Mouse (Mus musculus): ENCODE measurements around the gene Mllt3. TPM values are rescaled to one million over a fixed set of nuclear protein-coding genes. Genes with fewer than 3 reads are reported as not detected.

The Mllt3 gene
- polyA plus RNA-seq, 1 experiment = 4.0 TPM

GRCm38 (mm10) chr4:87799418-87799817 lies 233.7 kb downstream of the Mllt3 start:
- Histone ChIP-seq H3K9me3 (no peaks in the 10 kb centered on the region), H3K27me3 (replicated peaks) (no peaks in the 10 kb centered on the region), H3K4me3 (replicated peaks) (no peak overlapping the region), H3K36me3 (replicated peaks; ENCODE audit: low read length) (no peaks in the 10 kb centered on the region), H3K4me1 (peaks cover 8% of the 10 kb centered on the region)
- TF ChIP-seq GATA1 (IDR thresholded peaks at IDR 0.05; ENCODE audit: borderline replicate concordance, low read length) = no peak
- TF ChIP-seq FLI1 (IDR thresholded peaks at IDR 0.05; ENCODE audit: low read length) = no peak

GRCm38 (mm10) chr4:87795261-87795660 lies 237.9 kb downstream of the Mllt3 start:
- Histone ChIP-seq H3K4me3 (replicated peaks) (no peak overlapping the region), H3K9me3 (no peaks in the 10 kb centered on the region), H3K36me3 (replicated peaks; ENCODE audit: low read length) (peaks cover 17% of the 10 kb centered on the region), H3K4me1 (peaks cover 3% of the 10 kb centered on the region), H3K27me3 (replicated peaks) (no peaks in the 10 kb centered on the region)
- TF ChIP-seq FLI1 (IDR thresholded peaks at IDR 0.05; ENCODE audit: low read length) = no peak
- no peak for TF ChIP-seq GATA1 (IDR thresholded peaks at IDR 0.05; ENCODE audit: borderline replicate concordance, low read length)

DNA sequence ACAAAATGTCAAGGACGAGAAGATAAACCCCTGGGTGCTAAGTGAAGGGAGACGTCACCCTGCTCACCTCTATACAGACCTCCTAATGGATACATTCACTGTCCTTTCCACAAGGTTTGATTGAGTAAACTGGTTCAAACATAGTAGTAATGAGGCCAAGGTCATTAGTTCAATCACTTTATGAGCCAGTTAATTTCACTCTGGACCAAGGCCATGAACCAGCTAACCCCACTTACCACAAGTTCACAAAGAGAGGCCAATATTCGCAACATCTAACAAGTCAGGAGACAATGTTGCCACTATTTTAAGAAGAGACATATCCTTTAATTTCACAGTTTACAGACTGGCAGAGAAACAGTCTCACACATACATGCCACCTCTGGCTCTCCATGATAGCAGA lies 238.9 kb downstream of the Mllt3 start:
- Histone ChIP-seq H3K36me3 (replicated peaks; ENCODE audit: low read length) (peaks cover 20% of the 10 kb centered on the region), H3K4me3 (replicated peaks) (no peak overlapping the region), H3K9me3 (no peaks in the 10 kb centered on the region), H3K4me1 (no peaks in the 10 kb centered on the region), H3K27me3 (replicated peaks) (no peaks in the 10 kb centered on the region)
- TF ChIP-seq FLI1 (IDR thresholded peaks at IDR 0.05; ENCODE audit: low read length) (no peak), GATA1 (IDR thresholded peaks at IDR 0.05; ENCODE audit: borderline replicate concordance, low read length) (no peak)

DNA sequence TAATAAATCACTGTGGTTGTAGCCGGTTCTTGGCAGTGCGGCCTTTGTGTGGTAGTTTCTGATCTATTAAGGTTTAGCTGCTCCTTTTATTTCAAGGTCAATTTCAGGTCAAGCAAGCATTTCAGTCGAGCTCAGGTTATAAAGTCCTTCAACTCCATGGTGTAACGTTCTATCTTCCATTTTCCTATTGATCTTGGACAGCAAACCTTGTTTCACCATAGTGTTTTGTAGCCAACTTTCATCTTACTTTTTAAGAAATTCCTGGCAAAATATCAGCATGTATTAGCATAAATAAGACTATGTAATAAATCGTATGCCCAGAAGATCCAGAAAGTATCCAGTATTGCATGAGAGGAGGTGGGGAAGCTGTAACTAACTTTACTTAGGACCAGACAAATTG lies 240.7 kb downstream of the Mllt3 start:
- Histone ChIP-seq H3K36me3 (replicated peaks; ENCODE audit: low read length) (peaks cover 28% of the 10 kb centered on the region), H3K4me3 (replicated peaks) (no peak overlapping the region), H3K9me3 (no peaks in the 10 kb centered on the region), H3K4me1 (no peaks in the 10 kb centered on the region), H3K27me3 (replicated peaks) (no peaks in the 10 kb centered on the region)
- TF ChIP-seq FLI1 (IDR thresholded peaks at IDR 0.05; ENCODE audit: low read length) = no peak
- TF ChIP-seq GATA1 (IDR thresholded peaks at IDR 0.05; ENCODE audit: borderline replicate concordance, low read length) = no peak

DNA sequence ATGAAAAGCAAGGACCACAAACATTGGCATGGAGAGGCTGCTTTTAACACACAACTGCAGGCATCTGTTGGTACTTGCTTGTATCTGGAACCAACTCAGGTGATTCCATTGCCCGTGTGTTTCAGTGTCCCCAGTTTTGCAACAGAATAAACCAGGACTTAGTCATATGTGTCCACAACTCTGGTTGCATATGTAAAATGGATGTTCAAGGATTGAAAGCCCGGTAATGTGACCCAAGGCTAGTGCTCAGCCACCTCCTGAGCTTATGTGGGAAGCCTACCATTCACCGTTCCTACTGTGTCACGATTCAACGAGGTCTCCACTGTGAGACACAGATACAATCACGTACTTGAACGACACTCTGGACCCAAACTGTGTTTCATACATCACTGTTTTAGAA lies 243.7 kb downstream of the Mllt3 start:
- Histone ChIP-seq H3K4me3 (replicated peaks) (no peak overlapping the region), H3K4me1 (peaks cover 5% of the 10 kb centered on the region; the same call in 1 of the 2 replicates), H3K9me3 (no peaks in the 10 kb centered on the region), H3K27me3 (replicated peaks) (no peaks in the 10 kb centered on the region), H3K36me3 (replicated peaks; ENCODE audit: low read length) (peaks cover 28% of the 10 kb centered on the region)
- TF ChIP-seq GATA1 (IDR thresholded peaks at IDR 0.05; ENCODE audit: borderline replicate concordance, low read length) (no peak), FLI1 (IDR thresholded peaks at IDR 0.05; ENCODE audit: low read length) (no peak)

GRCm38 (mm10) chr4:87788691-87789090 lies 244.5 kb downstream of the Mllt3 start:
- H3K4me1 ChIP-seq = peaks cover 10% of the 10 kb centered on the region
- TF ChIP-seq FLI1 (IDR thresholded peaks at IDR 0.05; ENCODE audit: low read length) (no peak), GATA1 (IDR thresholded peaks at IDR 0.05; ENCODE audit: borderline replicate concordance, low read length) (no peak)
- H3K27me3 ChIP-seq (replicated peaks) = no peaks in the 10 kb centered on the region
- no peaks in the 10 kb centered on the region for H3K9me3 ChIP-seq
- peaks cover 31% of the 10 kb centered on the region for H3K36me3 ChIP-seq (replicated peaks; ENCODE audit: low read length)
- no peak overlapping the region for H3K4me3 ChIP-seq (replicated peaks)

DNA sequence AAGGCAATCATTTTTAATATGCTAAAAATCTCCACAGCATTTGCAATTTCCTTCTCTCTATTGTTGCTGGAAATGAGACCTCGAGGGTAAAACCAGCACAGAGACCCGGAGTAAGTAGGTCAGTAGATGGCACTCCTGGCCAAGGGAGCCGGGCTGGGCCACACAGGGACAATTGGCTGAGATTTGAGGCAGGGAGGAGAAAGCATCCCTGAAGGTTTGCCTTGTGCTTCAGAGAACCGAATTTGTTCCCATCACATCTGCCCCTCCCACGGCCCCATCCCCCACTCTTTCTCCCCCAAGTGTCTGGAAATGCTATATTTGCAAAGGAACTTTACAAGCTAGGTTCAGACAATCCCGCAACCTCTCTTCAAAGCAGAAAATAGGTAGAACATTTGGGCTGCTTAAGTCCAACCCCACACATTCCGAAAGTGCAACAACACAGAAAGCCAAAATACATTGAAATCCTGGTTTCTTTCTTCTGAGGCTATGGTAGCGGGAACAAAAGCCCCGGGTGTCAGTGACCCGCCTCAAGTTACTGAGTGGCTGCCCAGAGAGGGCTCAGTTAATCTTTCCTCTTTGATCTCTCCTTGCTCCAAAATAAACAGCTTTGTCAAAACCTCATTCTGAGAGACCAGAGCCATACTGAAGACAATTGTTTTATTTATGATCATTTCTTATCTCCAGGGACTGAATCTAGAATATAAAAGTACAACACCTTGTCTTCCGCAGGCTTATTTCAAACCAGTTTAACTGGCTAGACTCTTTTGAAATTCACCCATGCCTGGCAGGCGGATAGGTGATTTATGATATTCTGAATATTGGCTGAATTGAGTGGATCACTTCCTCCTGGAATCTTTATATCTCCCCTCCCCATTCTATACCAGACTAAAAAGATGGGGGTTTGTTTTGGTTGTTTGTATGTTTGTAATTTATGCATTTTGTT lies 247.8 kb downstream of the Mllt3 start:
- Histone ChIP-seq H3K4me1 (peaks cover 11% of the 10 kb centered on the region), H3K36me3 (replicated peaks; ENCODE audit: low read length) (peaks cover 28% of the 10 kb centered on the region), H3K9me3 (no peaks in the 10 kb centered on the region), H3K27me3 (replicated peaks) (no peaks in the 10 kb centered on the region), H3K4me3 (replicated peaks) (no peak overlapping the region)
- no peak for TF ChIP-seq FLI1 (IDR thresholded peaks at IDR 0.05; ENCODE audit: low read length)
- TF ChIP-seq GATA1 (IDR thresholded peaks at IDR 0.05; ENCODE audit: borderline replicate concordance, low read length) = no peak

DNA sequence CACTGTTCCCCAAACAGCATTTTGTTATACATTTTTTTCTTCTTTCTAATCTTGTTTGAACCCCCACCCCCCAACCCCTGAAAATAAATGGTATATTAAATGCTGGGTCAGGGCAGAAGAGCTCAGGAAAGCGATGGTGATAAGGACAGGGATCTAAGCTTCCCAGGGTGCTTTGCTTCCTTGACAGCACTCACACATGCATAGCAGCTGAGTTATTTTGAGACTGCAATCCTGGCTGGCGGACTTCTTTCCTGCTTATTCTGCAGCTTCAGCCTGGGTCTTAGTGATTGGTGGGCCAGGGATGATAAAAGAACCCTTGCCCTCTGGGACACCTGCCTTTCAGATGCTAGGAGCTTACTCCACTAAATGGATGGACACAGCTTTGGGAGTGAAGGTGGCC lies 249.4 kb downstream of the Mllt3 start:
- peaks cover 11% of the 10 kb centered on the region for H3K4me1 ChIP-seq
- no peaks in the 10 kb centered on the region for H3K27me3 ChIP-seq (replicated peaks)
- TF ChIP-seq GATA1 (IDR thresholded peaks at IDR 0.05; ENCODE audit: borderline replicate concordance, low read length) (no peak), FLI1 (IDR thresholded peaks at IDR 0.05; ENCODE audit: low read length) (no peak)
- H3K36me3 ChIP-seq (replicated peaks; ENCODE audit: low read length) = peaks cover 20% of the 10 kb centered on the region
- H3K9me3 ChIP-seq = no peaks in the 10 kb centered on the region
- H3K4me3 ChIP-seq (replicated peaks) = no peak overlapping the region

GRCm38 (mm10) chr4:87781971-87782370 lies 251.2 kb downstream of the Mllt3 start:
- H3K4me1 ChIP-seq = peaks cover 11% of the 10 kb centered on the region
- no peaks in the 10 kb centered on the region for H3K27me3 ChIP-seq (replicated peaks)
- H3K36me3 ChIP-seq (replicated peaks; ENCODE audit: low read length) = peaks cover 18% of the 10 kb centered on the region
- TF ChIP-seq FLI1 (IDR thresholded peaks at IDR 0.05; ENCODE audit: low read length) = no peak
- no peak for TF ChIP-seq GATA1 (IDR thresholded peaks at IDR 0.05; ENCODE audit: borderline replicate concordance, low read length)
- H3K4me3 ChIP-seq (replicated peaks) = no peak overlapping the region
- H3K9me3 ChIP-seq = no peaks in the 10 kb centered on the region

DNA sequence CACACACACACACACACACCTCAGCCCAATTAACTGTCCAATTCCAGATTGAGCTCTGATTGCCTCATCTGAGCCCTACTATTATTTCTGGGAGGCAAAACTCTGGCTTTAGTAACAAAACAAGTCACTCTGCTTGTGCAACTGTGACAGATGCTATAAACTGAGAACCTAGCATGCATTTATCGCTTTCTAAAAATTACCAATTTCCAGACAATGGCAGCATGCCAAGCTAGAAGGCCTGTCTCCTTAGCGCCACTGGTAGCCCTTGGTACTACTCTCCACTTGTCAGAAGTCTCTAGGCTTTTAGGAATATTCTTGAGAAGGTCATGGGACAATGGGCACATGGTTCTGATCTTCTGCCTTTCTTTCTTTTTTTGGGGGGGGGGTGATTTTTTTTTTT lies 257.4 kb downstream of the Mllt3 start:
- Histone ChIP-seq H3K4me3 (replicated peaks) (no peak overlapping the region), H3K27me3 (replicated peaks) (no peaks in the 10 kb centered on the region), H3K4me1 (no peaks in the 10 kb centered on the region), H3K36me3 (replicated peaks; ENCODE audit: low read length) (peaks cover 16% of the 10 kb centered on the region), H3K9me3 (no peaks in the 10 kb centered on the region)
- no peak for TF ChIP-seq FLI1 (IDR thresholded peaks at IDR 0.05; ENCODE audit: low read length)
- TF ChIP-seq GATA1 (IDR thresholded peaks at IDR 0.05; ENCODE audit: borderline replicate concordance, low read length) = no peak

Measured in megakaryocyte, embryonic 14.5 days (primary cell).